Mouse (Mus musculus): ENCODE results near the gene Gm6525. TPM values are rescaled to one million over a fixed set of nuclear protein-coding genes. Genes with fewer than 3 reads are reported as not detected.

The Gm6525 gene
- polyA plus RNA-seq, 1 experiment from 2014 or later, result 1.2 TPM

DNA sequence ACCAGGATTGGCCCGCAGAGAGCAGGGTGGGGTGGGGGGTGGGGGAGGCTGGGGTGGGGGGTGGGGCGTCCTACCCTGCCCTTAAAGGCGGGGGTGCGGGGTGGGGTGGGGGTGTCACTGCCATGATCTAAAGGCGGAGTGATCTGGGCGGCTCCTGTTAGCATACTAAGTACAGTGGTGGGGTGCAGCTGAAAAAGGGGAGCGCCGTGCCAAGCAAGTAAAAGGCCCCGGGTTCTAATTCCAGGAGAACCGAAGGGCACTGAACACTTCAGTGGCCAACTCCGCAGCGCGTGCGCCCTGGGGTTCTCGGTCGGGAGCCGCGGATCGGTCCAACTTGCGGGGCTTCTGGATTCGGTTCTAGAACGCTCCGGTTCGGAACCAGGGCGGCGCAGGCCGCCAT is 18.8 kb upstream of the Gm6525 start:
- WGBS, result under 1% methylated on average over 27 of the region's 27 CpGs
- H3K27ac ChIP-seq (ENCODE audit: low read depth), result peak overlapping the region; percentile 88

DNA sequence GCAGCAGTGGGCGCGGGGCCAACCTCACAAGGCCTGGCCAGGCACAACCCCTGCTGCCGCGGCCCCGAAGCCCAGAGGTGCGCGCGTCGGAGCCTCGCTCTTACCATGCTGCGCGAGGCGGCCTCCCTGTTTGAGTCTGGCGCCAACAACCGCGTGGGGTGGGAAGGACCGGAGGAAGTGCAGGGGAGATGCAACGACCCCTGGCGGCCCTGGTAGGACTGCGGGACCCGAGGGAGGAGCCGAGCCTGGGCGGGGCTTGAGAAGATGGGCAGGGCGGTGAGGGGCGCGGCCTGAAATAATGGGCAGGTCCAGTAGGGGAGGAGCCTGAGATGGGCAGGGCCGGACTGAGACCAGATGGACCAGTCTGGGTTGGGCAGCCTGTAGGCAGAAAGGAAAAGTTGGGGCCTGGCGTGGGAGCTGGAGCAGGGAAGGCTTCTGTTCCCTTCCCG is 18.3 kb upstream of the Gm6525 start, which contains the start of gene Mnd1:
Gene Mnd1 (minus strand): TSS at position 229 of the 449 bp plus-strand sequence.
- Histone ChIP-seq H3K27me3 (ENCODE audit: insufficient read depth, low read length) (no peaks in the 10 kb centered on the region), H3K4me3 (ENCODE audit: low read depth, low read length) (peak within 1 kb of the TSS; percentile 58), H3K9ac (peak within 1 kb of the TSS; percentile 83), H3K27ac (ENCODE audit: low read depth) (peak within 1 kb of the TSS; percentile 88), H3K9me3 (ENCODE audit: low read depth, low read length) (no peaks in the 10 kb centered on the region), H3K4me1 (ENCODE audit: insufficient read depth) (0 out of 2 replicates have a peak, but pooled peaks cover 3% of the 10 kb centered on the region), H3K4me2 (peak within 1 kb of the TSS; percentile 98), H3K36me3 (ENCODE audit: insufficient read depth) (no peaks in the 10 kb centered on the region)
- ATAC-seq (ENCODE audit: insufficient read depth) (peak; percentile 99), DNase-seq (peak; percentile 99)
- TF ChIP-seq CTCF (IDR thresholded peaks at IDR 0.05; ENCODE audit: low read depth), result peak; percentile 99
- under 1% methylated on average over 29 of the region's 29 CpGs for WGBS

More for the DNA sequence above, 18.8 kb upstream of the Gm6525 start:
- no peaks in the 10 kb centered on the region for H3K9me3 ChIP-seq (ENCODE audit: low read depth, low read length)
- no peak for DNase-seq
- peak overlapping the region; percentile 98 for H3K4me2 ChIP-seq
- H3K4me3 ChIP-seq (ENCODE audit: low read depth, low read length), result peak overlapping the region; percentile 58
- peak; percentile 51; the same call in 1 of the 2 replicates for ATAC-seq (ENCODE audit: insufficient read depth)
- no peak for TF ChIP-seq CTCF (IDR thresholded peaks at IDR 0.05; ENCODE audit: low read depth)
- H3K27me3 ChIP-seq (ENCODE audit: insufficient read depth, low read length), result no peaks in the 10 kb centered on the region
- peak overlapping the region; percentile 83 for H3K9ac ChIP-seq
- H3K4me1 ChIP-seq (ENCODE audit: insufficient read depth), result 0 out of 2 replicates have a peak, but pooled peaks cover 3% of the 10 kb centered on the region
- H3K36me3 ChIP-seq (ENCODE audit: insufficient read depth), result no peaks in the 10 kb centered on the region

GRCm38 (mm10) chr3:84156105-84156504 is 17.8 kb upstream of the Gm6525 start:
- Histone ChIP-seq H3K9me3 (ENCODE audit: low read depth, low read length) (no peaks in the 10 kb centered on the region), H3K36me3 (ENCODE audit: insufficient read depth) (no peaks in the 10 kb centered on the region), H3K27ac (ENCODE audit: low read depth) (peak overlapping the region; percentile 49; the same call in 1 of the 2 replicates), H3K4me3 (ENCODE audit: low read depth, low read length) (peak overlapping the region; percentile 58; the same call in 1 of the 2 replicates), H3K4me2 (peak overlapping the region; percentile 98), H3K4me1 (ENCODE audit: insufficient read depth) (0 out of 2 replicates have a peak, but pooled peaks cover 3% of the 10 kb centered on the region), H3K9ac (no peak overlapping the region), H3K27me3 (ENCODE audit: insufficient read depth, low read length) (no peaks in the 10 kb centered on the region)
- no peak for DNase-seq
- TF ChIP-seq CTCF (IDR thresholded peaks at IDR 0.05; ENCODE audit: low read depth), result no peak
- ATAC-seq (ENCODE audit: insufficient read depth), result no peak
- 49% methylated on average over 6 of the region's 6 CpGs for WGBS

DNA sequence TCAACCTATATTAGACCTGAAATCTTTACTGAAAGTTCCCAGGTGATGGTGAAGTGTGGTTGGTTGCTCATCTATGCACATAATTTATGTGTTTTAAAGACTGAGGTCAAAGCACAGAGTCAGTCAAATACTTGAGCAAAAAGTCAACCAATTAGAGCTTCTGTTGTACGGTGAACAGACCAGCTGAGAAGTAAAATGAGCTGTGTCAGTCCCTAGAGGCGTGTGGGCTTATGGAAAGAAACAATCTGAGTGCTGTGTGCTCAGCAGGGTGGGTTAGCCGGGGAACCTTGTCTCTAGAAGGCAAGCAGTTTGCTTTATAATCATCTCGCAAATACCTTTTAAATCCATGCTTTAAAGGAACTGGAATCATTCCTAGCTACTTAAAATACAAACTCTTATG is 16.9 kb upstream of the Gm6525 start:
- DNase-seq, result no peak
- 55% methylated on average over 4 of the region's 4 CpGs for WGBS

DNA sequence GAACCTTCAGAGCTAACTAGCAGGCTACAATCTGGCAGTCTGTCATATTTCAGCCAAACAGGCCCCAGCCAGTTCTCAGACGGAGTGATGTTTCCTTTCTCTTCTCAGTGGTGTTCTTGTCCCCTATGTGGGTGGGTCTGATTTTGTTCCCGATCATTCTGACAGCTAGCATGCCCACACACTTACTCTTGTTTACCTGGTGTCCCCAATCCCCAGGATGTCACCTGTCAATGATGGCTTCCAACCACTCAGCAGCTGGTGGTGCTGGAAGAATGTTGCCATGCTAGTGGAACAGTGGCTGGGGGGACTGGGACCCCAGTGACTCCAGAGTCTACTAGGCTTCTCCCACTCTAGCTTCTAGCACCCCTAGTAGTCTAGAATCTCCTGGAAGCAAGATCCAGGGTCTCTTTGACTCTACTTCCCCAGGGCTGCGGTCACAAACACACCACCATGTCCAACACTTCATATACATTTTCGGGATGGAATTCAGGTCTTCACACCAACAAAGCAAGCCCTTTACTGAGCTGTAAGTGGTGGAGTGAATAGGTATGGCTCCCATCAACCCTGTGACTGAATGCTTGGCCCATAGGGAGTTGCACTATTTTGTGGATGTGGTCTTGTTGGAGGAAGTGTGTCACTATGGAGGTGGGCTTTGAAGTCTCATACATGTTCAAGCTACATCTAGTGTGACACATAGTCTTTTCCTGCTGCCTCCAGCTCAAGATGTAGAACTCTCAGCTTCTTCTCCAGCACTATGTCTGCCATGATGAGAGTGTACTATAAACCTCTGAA is 16.1 kb upstream of the Gm6525 start:
- Histone ChIP-seq H3K9ac (no peak overlapping the region), H3K27me3 (ENCODE audit: insufficient read depth, low read length) (no peaks in the 10 kb centered on the region), H3K27ac (ENCODE audit: low read depth) (no peak overlapping the region), H3K4me1 (ENCODE audit: insufficient read depth) (0 out of 2 replicates have a peak, but pooled peaks cover 3% of the 10 kb centered on the region), H3K36me3 (ENCODE audit: insufficient read depth) (no peaks in the 10 kb centered on the region), H3K4me2 (no peak overlapping the region), H3K4me3 (ENCODE audit: low read depth, low read length) (no peak overlapping the region), H3K9me3 (ENCODE audit: low read depth, low read length) (no peaks in the 10 kb centered on the region)
- no peak for DNase-seq
- no peak for TF ChIP-seq CTCF (IDR thresholded peaks at IDR 0.05; ENCODE audit: low read depth)
- no peak for ATAC-seq (ENCODE audit: insufficient read depth)
- WGBS, result 76% methylated on average over 4 of the region's 4 CpGs

More for the DNA sequence above, 16.9 kb upstream of the Gm6525 start:
- Histone ChIP-seq H3K4me3 (ENCODE audit: low read depth, low read length) (no peak overlapping the region), H3K4me2 (no peak overlapping the region), H3K4me1 (ENCODE audit: insufficient read depth) (0 out of 2 replicates have a peak, but pooled peaks cover 3% of the 10 kb centered on the region), H3K9ac (no peak overlapping the region), H3K36me3 (ENCODE audit: insufficient read depth) (no peaks in the 10 kb centered on the region), H3K27me3 (ENCODE audit: insufficient read depth, low read length) (no peaks in the 10 kb centered on the region), H3K9me3 (ENCODE audit: low read depth, low read length) (no peaks in the 10 kb centered on the region), H3K27ac (ENCODE audit: low read depth) (no peak overlapping the region)
- no peak for ATAC-seq (ENCODE audit: insufficient read depth)
- TF ChIP-seq CTCF (IDR thresholded peaks at IDR 0.05; ENCODE audit: low read depth), result no peak

- no peak for TF ChIP-seq CTCF (IDR thresholded peaks at IDR 0.05; ENCODE audit: low read depth)
- WGBS, result 88% methylated on average over 3 of the region's 3 CpGs
- Histone ChIP-seq H3K9me3 (ENCODE audit: low read depth, low read length) (no peaks in the 10 kb centered on the region), H3K4me1 (ENCODE audit: insufficient read depth) (no peaks in the 10 kb centered on the region), H3K36me3 (ENCODE audit: insufficient read depth) (peaks cover 20% of the 10 kb centered on the region), H3K27ac (ENCODE audit: low read depth) (no peak overlapping the region), H3K4me2 (no peak overlapping the region), H3K27me3 (ENCODE audit: insufficient read depth, low read length) (no peaks in the 10 kb centered on the region), H3K9ac (no peak overlapping the region), H3K4me3 (ENCODE audit: low read depth, low read length) (no peak overlapping the region)
- ATAC-seq (ENCODE audit: insufficient read depth), result no peak
- no peak for DNase-seq
These were observed 8.5 kb upstream of the Gm6525 start for GRCm38 (mm10) chr3:84165391-84165790.

- Histone ChIP-seq H3K4me3 (ENCODE audit: low read depth, low read length) (no peak overlapping the region), H3K9me3 (ENCODE audit: low read depth, low read length) (no peaks in the 10 kb centered on the region), H3K9ac (no peak overlapping the region), H3K4me2 (no peak overlapping the region), H3K27me3 (ENCODE audit: insufficient read depth, low read length) (no peaks in the 10 kb centered on the region), H3K36me3 (ENCODE audit: insufficient read depth) (peaks cover 20% of the 10 kb centered on the region), H3K27ac (ENCODE audit: low read depth) (no peak overlapping the region), H3K4me1 (ENCODE audit: insufficient read depth) (no peaks in the 10 kb centered on the region)
- no peak for ATAC-seq (ENCODE audit: insufficient read depth)
- 83% methylated on average over 5 of the region's 5 CpGs for WGBS
- no peak for TF ChIP-seq CTCF (IDR thresholded peaks at IDR 0.05; ENCODE audit: low read depth)
- no peak for DNase-seq
These were observed 7.8 kb upstream of the Gm6525 start for GRCm38 (mm10) chr3:84166073-84166472.

Measured in lung, embryonic 14.5 days (tissue).